Mouse (Mus musculus) midbrain, postnatal 0 days (tissue): ENCODE measurements around the gene Alkbh4. TPM values are rescaled to one million over a fixed set of nuclear protein-coding genes. Genes with fewer than 3 reads are reported as not detected.

Experiments
- ATAC-seq: fragments of 200-750 bp; cut with Nextera tagmentation; 2 replicates; pipeline ENCODE4 v1.8.0; 2017; ENCODE audit warnings: moderate number of reproducible peaks, mild to moderate bottlenecking, moderate TSS enrichment, moderate library complexity; ENCODE audit not compliant: low FRiP score
- DNase-seq: peaks from one replicate; pipeline ENCODE4 v3.0.0-alpha.2; 2015; ENCODE audit warnings: low spot score
- H3K27ac ChIP-seq: fragments of 300-500 bp; sonication (generic); 2 replicates; pipeline ENCODE4 v1.5.1; 2014; ENCODE audit warnings: low read depth, mild to moderate bottlenecking, low read length, mixed read lengths
- H3K27me3 ChIP-seq: fragments of 300-500 bp; sonication (generic); 2 replicates; pipeline ENCODE4 v1.6.1; 2014; ENCODE audit warnings: low read length, control low read depth, mixed read lengths; ENCODE audit not compliant: insufficient read depth
- H3K36me3 ChIP-seq: fragments of 300-500 bp; sonication (generic); 2 replicates; pipeline ENCODE4 v1.6.1; 2014; ENCODE audit warnings: low read length, control low read depth, mixed read lengths; ENCODE audit not compliant: insufficient read depth
- H3K4me1 ChIP-seq: fragments of 300-500 bp; sonication (generic); 2 replicates; pipeline ENCODE4 v1.6.1; 2014; ENCODE audit warnings: mild to moderate bottlenecking, control low read depth, antibody characterized with exemption, low read length, mixed read lengths; ENCODE audit not compliant: insufficient read depth
- H3K4me2 ChIP-seq: fragments of 300-500 bp; sonication (generic); 2 replicates; pipeline ENCODE4 v1.6.1; 2014; ENCODE audit warnings: low read depth, mild to moderate bottlenecking, low read length, mixed read lengths; ENCODE audit not compliant: poor library complexity, severe bottlenecking
- H3K4me3 ChIP-seq: fragments of 300-500 bp; sonication (generic); 2 replicates; pipeline ENCODE4 v1.5.1; 2014; ENCODE audit warnings: low read depth, mild to moderate bottlenecking, low read length, moderate library complexity
- H3K9ac ChIP-seq: fragments of 300-500 bp; sonication (generic); replicated peaks from 2 replicates; pipeline ENCODE4 v1.6.1; 2014; ENCODE audit warnings: mild to moderate bottlenecking, low read length, moderate library complexity, mixed read lengths; ENCODE audit not compliant: poor library complexity, severe bottlenecking
- H3K9me3 ChIP-seq: fragments of 300-500 bp; sonication (generic); 2 replicates; pipeline ENCODE4 v1.6.1; 2016; ENCODE audit warnings: low read length, control low read depth
- CTCF ChIP-seq: IDR thresholded peaks from 2 replicates; pipeline ENCODE4 v1.5.1; 2016; ENCODE audit warnings: antibody characterized with exemption, mild to moderate bottlenecking
- WGBS: fragments of 180-500 bp; shearing (Covaris S2); extraction: QIAGEN DNeasy Blood & Tissue Kit; methylation state at CpG from one replicate; pipeline ENCODE4 v1.1.7; 2014; 5-methylcytosine and 5-hydroxymethylcytosine counted together
- polyA plus RNA-seq: library from polyadenylated mRNA; unstranded; fragments of >200 nt; fragmentation: Nextera tagmentation; extraction: Ambion mirVana; gene quantifications from 2 replicates; pipeline ENCODE4 v1.2.1, GENCODE M21; 2015
- total RNA-seq: library from RNA; depleted of rRNA; stranded (reverse); fragments of >200 nt; gene quantifications from 2 replicates; pipeline ENCODE4 v1.2.3, GENCODE M21; 2014

Gene Alkbh4
- total and polyA plus RNA-seq, 2 experiments from 2014 or later, result 15.0 to 21.2 TPM

DNA sequence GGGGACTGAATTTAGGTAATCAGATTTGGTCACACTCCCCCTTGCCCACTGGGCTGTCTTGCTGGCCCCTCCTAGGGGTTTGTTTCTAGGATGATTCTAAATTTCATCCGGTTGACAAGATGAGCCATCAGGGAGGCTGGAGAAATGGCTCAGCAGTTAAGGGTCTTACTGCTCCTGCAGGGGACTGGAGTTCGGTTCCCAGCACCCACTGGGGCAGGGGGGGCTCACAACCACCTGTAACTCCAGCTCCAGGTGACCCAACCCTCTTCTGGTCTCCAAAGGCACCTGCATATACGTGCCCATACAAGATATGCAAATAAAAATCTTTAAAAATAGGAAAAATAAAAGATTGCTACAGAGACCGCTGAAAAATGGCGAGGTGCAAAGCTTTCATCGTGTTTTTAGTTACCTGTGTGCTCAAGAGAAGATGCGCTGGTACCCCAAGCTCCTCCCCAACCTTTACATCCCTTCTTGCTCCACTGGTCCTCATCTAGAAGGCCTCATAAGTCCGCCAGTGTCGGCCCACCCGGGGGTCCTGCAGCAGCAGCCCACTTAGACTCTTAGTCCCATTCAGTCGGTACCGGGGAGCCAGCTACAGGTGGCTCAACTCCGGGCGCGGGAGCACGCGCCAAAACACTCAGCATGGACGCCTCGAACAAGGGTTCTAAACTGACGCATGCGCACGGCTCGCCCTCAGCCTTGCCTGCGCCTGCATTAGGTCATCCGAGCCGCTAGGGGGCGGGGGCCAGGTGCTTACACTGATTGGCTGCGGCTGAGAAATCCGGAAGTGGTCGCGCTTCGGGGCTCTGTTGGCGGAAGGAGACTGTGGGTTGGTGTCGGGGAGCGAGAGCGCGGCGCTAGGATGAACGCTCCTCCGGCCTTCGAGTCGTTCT lies 19.8 kb upstream of the Alkbh4 start, which contains the start of gene Polr2j:
Gene Polr2j, plus strand, starts transcription at position 741 of the 893 bp plus-strand sequence.
- DNase-seq (peak; percentile 97), ATAC-seq (peak; percentile 96)
- Histone ChIP-seq H3K36me3 (peaks cover 12% of the 10 kb centered on the region), H3K27me3 (no peaks in the 10 kb centered on the region), H3K4me3 (peak within 1 kb of the TSS; percentile 86), H3K4me2 (peak within 1 kb of the TSS; percentile 72), H3K9me3 (no peaks in the 10 kb centered on the region), H3K27ac (peak within 1 kb of the TSS; percentile 81), H3K4me1 (peaks cover 8% of the 10 kb centered on the region), H3K9ac (peak within 1 kb of the TSS; percentile 88)
- 2% methylated on average over 42 of the region's 42 CpGs for WGBS
- peak; percentile 100 for TF ChIP-seq CTCF

DNA sequence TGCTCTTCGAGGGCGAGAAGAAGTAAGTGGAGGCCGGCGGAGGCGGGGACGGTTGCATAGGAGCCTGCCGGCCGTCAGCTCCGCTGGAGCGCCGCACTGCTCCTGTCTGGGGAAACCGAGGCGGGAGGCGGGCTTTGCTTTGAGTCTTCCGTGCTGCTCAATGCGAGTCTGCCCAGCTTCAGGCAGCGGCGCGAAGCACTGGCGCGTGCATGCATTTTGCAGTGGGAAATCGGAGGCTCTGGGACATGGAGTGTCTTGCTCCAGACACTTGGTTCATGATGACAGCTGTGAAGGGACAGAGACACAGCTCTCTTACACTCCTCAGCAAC lies 19.2 kb upstream of the Alkbh4 start:
- peak overlapping the region; percentile 86 for H3K4me3 ChIP-seq
- DNase-seq (no peak), ATAC-seq (peak; percentile 62)
- peak overlapping the region; percentile 81 for H3K27ac ChIP-seq
- H3K4me2 ChIP-seq, result peak overlapping the region; percentile 72
- peaks cover 16% of the 10 kb centered on the region for H3K36me3 ChIP-seq
- H3K9ac ChIP-seq, result peak overlapping the region; percentile 88
- H3K9me3 ChIP-seq, result no peaks in the 10 kb centered on the region
- no peaks in the 10 kb centered on the region for H3K27me3 ChIP-seq
- WGBS, result 0% methylated on average over 22 of the region's 22 CpGs
- peaks cover 8% of the 10 kb centered on the region for H3K4me1 ChIP-seq
- TF ChIP-seq CTCF, result no peak

DNA sequence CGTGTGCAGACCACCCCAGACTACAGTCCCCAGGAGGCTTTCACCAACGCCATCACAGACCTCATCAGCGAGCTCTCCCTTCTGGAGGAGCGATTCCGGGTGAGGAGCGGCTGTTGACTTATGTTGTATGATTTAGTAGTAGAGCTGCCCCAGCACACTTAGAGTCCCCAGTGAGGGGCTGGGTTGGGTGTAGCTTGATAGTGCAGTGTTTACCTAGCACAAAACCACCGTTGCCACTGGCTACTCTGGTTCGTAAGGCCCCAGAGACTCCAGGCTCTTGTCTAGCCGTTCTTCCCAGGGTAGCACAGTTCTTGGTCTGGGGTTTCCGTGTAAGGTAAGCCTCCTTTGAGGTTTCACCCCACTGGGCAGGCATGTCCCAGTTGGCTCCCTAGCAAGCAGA lies 13.8 kb upstream of the Alkbh4 start:
- Histone ChIP-seq H3K4me1 (peaks cover 7% of the 10 kb centered on the region), H3K36me3 (peaks cover 57% of the 10 kb centered on the region), H3K4me2 (no peak overlapping the region), H3K9me3 (no peaks in the 10 kb centered on the region), H3K4me3 (no peak overlapping the region), H3K9ac (no peak overlapping the region), H3K27ac (no peak overlapping the region), H3K27me3 (no peaks in the 10 kb centered on the region)
- WGBS, result 88% methylated on average over 10 of the region's 10 CpGs
- ATAC-seq (no peak), DNase-seq (no peak)
- no peak for TF ChIP-seq CTCF

DNA sequence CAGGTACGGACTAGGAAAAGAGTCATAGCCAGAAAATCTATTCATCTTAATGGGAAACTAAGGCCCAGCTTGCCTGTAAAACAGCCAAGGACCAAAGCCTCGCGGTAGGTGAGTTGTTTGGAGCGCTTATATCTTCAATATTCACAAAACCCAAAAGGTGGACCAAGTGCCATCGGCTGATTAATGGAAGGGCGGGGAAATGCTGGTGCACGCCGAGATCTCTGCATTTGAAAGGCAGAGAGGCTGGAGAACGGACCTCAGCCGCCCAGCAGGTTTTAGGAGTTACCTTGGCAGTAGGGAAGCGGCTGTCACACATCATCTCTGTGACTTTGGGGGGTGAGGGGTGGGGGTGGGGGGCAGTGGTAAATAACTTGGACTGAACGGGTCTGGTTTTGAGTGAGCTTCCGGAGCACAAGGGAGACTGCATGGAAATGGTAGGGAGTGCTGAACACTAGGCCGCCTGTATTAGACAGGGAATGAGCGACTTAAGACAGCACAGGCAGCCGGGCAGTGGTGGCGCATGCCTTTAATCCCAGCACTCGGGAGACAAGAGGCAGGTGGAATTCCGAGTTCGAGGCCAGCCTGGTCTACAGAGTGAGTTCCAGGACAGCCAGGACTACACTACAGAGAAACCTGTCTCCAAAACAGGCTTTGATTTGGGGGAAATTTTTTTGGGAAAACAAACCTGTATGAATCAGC lies 495 bp downstream of the Alkbh4 start:
- peak overlapping the region; percentile 49 for H3K27ac ChIP-seq
- TF ChIP-seq CTCF, result no peak
- H3K27me3 ChIP-seq, result no peaks in the 10 kb centered on the region
- no peaks in the 10 kb centered on the region for H3K9me3 ChIP-seq
- ATAC-seq (no peak), DNase-seq (no peak)
- peak overlapping the region; percentile 83 for H3K4me2 ChIP-seq
- peaks cover 7% of the 10 kb centered on the region; the same call in 1 of the 2 replicates for H3K4me1 ChIP-seq
- H3K9ac ChIP-seq, result peak overlapping the region; percentile 73
- WGBS, result 8% methylated on average over 20 of the region's 20 CpGs
- peak overlapping the region; percentile 67 for H3K4me3 ChIP-seq
- H3K36me3 ChIP-seq, result peaks cover 38% of the 10 kb centered on the region

DNA sequence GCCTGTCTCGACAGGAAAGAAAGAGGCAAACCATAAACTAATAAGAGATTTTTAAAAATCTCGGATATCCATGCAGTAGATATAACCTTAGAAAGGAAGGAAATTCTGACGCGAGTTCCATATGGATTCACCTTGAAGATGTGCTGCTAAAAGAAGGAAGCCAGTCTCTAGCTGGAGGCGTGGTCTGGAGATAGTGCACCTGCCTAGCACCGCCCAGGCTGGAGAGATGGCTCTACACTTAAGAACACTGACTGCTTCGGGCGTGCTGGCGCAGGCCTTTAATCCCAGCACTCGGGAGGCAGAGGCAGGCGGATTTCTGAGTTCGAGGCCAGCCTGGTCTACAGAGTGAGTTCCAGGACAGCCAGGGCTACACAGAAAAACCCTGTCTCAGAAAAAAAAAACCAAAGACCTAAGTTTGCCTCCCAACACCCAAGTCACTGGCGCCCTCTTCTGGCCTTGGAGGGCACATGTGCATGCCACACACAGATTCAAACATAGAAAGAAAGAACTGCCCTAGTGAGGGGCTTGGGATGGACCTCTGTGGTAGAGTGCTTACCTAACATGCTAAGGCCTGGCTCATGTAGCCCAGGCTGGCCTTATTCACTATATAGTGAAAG lies 1.8 kb downstream of the Alkbh4 start:
- no peaks in the 10 kb centered on the region for H3K27me3 ChIP-seq
- peaks cover 39% of the 10 kb centered on the region for H3K36me3 ChIP-seq
- H3K9ac ChIP-seq, result no peak overlapping the region
- H3K9me3 ChIP-seq, result no peaks in the 10 kb centered on the region
- 81% methylated on average over 13 of the region's 13 CpGs for WGBS
- H3K4me3 ChIP-seq, result no peak overlapping the region
- peaks cover 7% of the 10 kb centered on the region; the same call in 1 of the 2 replicates for H3K4me1 ChIP-seq
- DNase-seq (peak; percentile 49), ATAC-seq (no peak)
- no peak overlapping the region for H3K4me2 ChIP-seq
- no peak overlapping the region for H3K27ac ChIP-seq
- peak; percentile 73 for TF ChIP-seq CTCF
